Mouse (Mus musculus) liver, postnatal 0 days (tissue): ENCODE measurements around the gene Gm21887. TPM values are rescaled to one million over a fixed set of nuclear protein-coding genes. Genes with fewer than 3 reads are reported as not detected.
"Not testable (repeated sequence)": the region's sequence is repeated elsewhere in the genome, so short reads cannot be mapped to it uniquely, and the experiment has no call there.

Source experiments
- ATAC-seq: fragments of 200-750 bp; cut with Nextera tagmentation; 2 replicates; pipeline ENCODE4 v1.8.0; 2017; ENCODE audit warnings: mild to moderate bottlenecking, moderate library complexity
- DNase-seq: peaks from one replicate; pipeline ENCODE4 v3.0.0-alpha.2; 2016
- H3K27ac ChIP-seq: fragments of 300-500 bp; sonication (generic); 2 replicates; pipeline ENCODE4 v1.5.1; 2014; ENCODE audit warnings: antibody characterized with exemption, moderate library complexity, mild to moderate bottlenecking, low read depth
- H3K27me3 ChIP-seq: fragments of 300-500 bp; sonication (generic); 2 replicates; pipeline ENCODE4 v1.6.1; 2014; ENCODE audit warnings: low read length, control low read depth, mixed read lengths; ENCODE audit not compliant: insufficient read depth
- H3K36me3 ChIP-seq: fragments of 300-500 bp; sonication (generic); replicated peaks from 2 replicates; pipeline ENCODE4 v1.6.1; 2014; ENCODE audit warnings: mild to moderate bottlenecking, control low read depth, low read length, moderate library complexity, mixed read lengths; ENCODE audit not compliant: insufficient read depth
- H3K4me1 ChIP-seq: fragments of 300-500 bp; sonication (generic); 2 replicates; pipeline ENCODE4 v1.6.1; 2014; ENCODE audit warnings: antibody characterized with exemption, mild to moderate bottlenecking, control low read depth; ENCODE audit not compliant: insufficient read depth
- H3K4me2 ChIP-seq: fragments of 300-500 bp; sonication (generic); 2 replicates; pipeline ENCODE4 v1.6.1; 2014; ENCODE audit warnings: low read depth, mild to moderate bottlenecking, low read length, moderate library complexity, mixed read lengths
- H3K4me3 ChIP-seq: fragments of 300-500 bp; sonication (generic); 2 replicates; pipeline ENCODE4 v1.5.1; 2014; ENCODE audit warnings: low read depth, low read length
- H3K9ac ChIP-seq: fragments of 300-500 bp; sonication (generic); replicated peaks from 2 replicates; pipeline ENCODE4 v1.6.1; 2014; ENCODE audit warnings: mild to moderate bottlenecking, moderate library complexity
- H3K9me3 ChIP-seq: fragments of 300-500 bp; sonication (generic); 2 replicates; pipeline ENCODE4 v1.6.1; 2016; ENCODE audit warnings: mild to moderate bottlenecking, control low read depth, low read length, mixed read lengths
- CTCF ChIP-seq: sonication (generic); IDR thresholded peaks from 2 replicates; pipeline ENCODE4 v1.5.1; 2016; ENCODE audit warnings: antibody characterized with exemption, low read depth
- whole genome bisulfite sequencing: fragments of 180-500 bp; shearing (Covaris S2); extraction: QIAGEN DNeasy Blood & Tissue Kit; methylation state at CpG from one replicate; pipeline ENCODE4 v1.1.7; 2014; ENCODE audit not compliant: insufficient replicate concordance; 5-methylcytosine and 5-hydroxymethylcytosine counted together
- polyA plus RNA-seq: library from polyadenylated mRNA; unstranded; fragments of >200 nt; fragmentation: Nextera tagmentation; extraction: Ambion mirVana; gene quantifications from 2 replicates; pipeline ENCODE4 v1.2.1, GENCODE M21; 2015

The Gm21887 gene
- polyA plus RNA-seq, 1 experiment from 2014 or later: 87.0 TPM

DNA sequence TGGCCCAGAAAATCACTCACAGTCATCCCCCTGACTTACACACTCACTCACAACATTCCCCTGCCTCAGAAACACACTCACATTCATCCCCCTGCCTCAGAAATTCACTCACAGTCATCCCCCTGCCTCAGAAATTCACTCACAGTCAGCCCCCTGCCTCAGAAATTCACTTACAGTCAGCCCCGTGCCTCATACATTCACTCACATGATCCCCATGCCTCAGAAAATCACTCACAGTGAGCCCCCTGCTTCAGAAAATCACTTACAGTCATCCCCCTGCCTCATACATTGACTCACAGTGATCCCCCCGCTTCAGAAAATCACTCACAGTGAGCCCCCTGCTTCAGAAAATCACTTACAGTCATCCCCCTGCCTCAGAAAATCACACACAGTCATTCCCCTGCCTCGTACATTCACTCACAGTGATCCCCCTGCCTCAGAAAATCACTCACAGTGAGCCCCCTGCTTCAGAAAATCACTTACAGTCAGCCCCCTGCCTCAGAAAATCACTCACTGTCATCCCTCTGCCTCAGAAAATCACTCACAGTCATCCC lies 2.7 kb upstream of the Gm21887 start:
- WGBS: 54% methylated on average over 3 of the region's 3 CpGs
- H3K27ac ChIP-seq, H3K4me2 ChIP-seq, H3K9ac ChIP-seq, H3K4me3 ChIP-seq, ATAC-seq, H3K36me3 ChIP-seq, H3K27me3 ChIP-seq, H3K4me1 ChIP-seq: not testable (repeated sequence)
- peak; percentile 17 for DNase-seq
- peaks cover 14% of the 10 kb centered on the region for H3K9me3 ChIP-seq

DNA sequence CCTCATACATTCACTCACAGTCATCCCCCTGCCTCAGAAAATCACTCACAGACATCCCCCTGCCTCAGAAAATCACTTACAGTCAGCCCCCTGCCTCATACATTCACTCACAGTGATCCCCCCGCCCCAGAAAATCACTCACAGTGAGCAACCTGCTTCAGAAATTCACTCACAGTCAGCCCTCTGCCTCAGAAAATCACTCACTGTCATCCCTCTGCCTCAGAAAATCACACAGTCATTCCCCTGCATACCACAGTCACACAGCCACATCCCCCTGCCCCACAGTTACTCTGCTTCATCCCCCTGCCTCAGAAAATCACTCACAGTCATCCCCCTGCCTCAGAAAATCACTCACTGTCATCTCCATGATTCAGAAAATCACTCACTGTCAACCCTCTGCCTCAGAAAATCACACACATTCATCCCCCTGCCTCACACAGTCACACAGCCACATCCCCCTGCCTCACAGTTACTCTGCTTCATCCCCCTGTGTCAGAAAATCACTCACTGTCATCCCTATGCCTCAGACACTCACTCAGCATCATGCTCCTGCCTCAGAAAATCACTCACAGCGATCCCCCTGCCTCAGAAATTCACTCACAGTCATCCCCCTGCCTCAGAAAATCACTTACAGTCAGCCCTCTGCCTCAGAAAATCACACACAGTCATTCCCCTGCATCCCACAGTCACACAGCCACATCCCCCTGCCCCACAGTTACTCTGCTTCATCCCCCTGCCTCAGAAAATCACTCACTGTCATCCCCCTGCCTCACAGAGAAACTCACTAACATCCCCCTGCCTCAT lies 1.9 kb upstream of the Gm21887 start:
- DNase-seq: peak; percentile 26

DNA sequence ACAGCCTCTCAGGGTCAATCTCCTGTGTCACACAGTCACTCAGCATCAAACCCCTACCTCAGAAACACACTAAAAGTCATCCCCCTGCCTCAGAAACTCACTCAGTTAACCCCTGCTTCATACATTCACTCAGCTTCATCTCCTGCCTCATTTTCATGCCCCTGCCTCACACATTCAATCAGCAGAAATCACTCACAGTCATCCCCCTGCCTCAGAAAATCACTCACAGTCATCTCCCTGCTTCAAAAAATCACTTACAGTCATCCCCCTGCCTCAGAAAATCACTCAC lies 1.3 kb upstream of the Gm21887 start:
- H3K4me3 ChIP-seq, ATAC-seq: not testable (repeated sequence)
- DNase-seq: peak; percentile 14

More for the DNA sequence above, 1.9 kb upstream of the Gm21887 start:
- H3K4me1 ChIP-seq, ATAC-seq, H3K9ac ChIP-seq, H3K4me2 ChIP-seq, H3K36me3 ChIP-seq, H3K27me3 ChIP-seq, H3K27ac ChIP-seq, H3K4me3 ChIP-seq: not testable (repeated sequence)
- WGBS: 45% methylated on average over 2 of the region's 2 CpGs
- H3K9me3 ChIP-seq: peaks cover 14% of the 10 kb centered on the region
- TF ChIP-seq CTCF: 0 out of 2 replicates have a peak, but pooled peaks have one; percentile 1

DNA sequence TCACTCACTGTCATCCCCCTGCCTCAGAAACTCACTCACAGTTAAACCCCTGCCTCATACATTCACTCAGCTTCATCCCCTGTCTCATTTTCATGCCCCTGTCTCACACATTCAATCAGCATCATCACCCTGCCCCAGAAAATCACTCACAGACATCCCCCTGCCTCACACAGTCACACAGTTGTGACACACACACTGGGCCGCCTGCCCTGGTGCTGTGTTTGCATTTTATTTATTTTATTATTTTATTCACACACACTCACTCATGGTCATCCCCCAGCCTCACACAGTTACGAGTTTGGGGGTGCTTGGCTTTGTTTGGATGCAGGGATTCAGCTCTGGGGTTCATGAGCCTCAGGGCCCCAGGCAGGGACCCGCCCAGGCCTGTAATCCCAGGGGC lies 875 bp upstream of the Gm21887 start:
- peak overlapping the region; percentile 60; the same call in 1 of the 2 replicates for H3K4me2 ChIP-seq
- WGBS: 31% methylated on average over 3 of the region's 3 CpGs
- peak; percentile 14 for DNase-seq

More for the DNA sequence above, 1.3 kb upstream of the Gm21887 start:
- not testable (repeated sequence) for H3K27ac ChIP-seq, H3K9ac ChIP-seq, H3K4me1 ChIP-seq, H3K36me3 ChIP-seq, H3K27me3 ChIP-seq, H3K4me2 ChIP-seq
- H3K9me3 ChIP-seq: peaks cover 14% of the 10 kb centered on the region

DNA sequence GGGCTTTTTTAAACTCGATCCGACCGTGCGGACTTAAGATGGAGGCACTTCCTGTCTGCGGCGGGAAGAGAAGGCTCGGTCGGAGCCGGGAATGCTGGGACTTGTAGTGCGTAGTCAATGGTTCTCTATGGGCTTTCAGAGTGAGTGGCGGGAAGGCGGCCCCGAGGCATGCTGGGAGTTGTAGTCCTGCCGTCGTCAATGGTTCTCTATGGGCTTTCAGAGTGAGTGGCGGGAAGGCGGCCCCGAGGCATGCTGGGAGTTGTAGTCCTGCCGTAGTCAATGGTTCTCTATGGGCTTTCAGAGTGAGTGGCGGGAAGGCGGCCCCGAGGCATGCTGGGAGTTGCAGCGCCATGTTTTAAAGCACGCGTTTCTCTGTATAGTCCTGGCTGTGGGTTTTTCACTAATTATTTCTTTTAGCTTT lies 352 bp downstream of the Gm21887 start:
- WGBS: 59% methylated on average over 25 of the region's 25 CpGs
- DNase-seq: peak; percentile 96
- H3K4me1 ChIP-seq, H3K27me3 ChIP-seq, H3K36me3 ChIP-seq: not testable (repeated sequence)
- H3K4me2 ChIP-seq: 0 out of 2 replicates have a peak overlapping the region, but pooled peaks have one; percentile 60
- peak overlapping the region; percentile 91 for H3K27ac ChIP-seq
- peak; percentile 95 for ATAC-seq
- H3K4me3 ChIP-seq: peak overlapping the region; percentile 69
- H3K9ac ChIP-seq: peak overlapping the region; percentile 84
- H3K9me3 ChIP-seq: peaks cover 14% of the 10 kb centered on the region

More for the DNA sequence above, 875 bp upstream of the Gm21887 start:
- peaks cover 14% of the 10 kb centered on the region for H3K9me3 ChIP-seq
- not testable (repeated sequence) for H3K27me3 ChIP-seq, H3K4me1 ChIP-seq, ATAC-seq, H3K36me3 ChIP-seq, H3K27ac ChIP-seq, H3K9ac ChIP-seq
- H3K4me3 ChIP-seq: peak overlapping the region; percentile 69; the same call in 1 of the 2 replicates

DNA sequence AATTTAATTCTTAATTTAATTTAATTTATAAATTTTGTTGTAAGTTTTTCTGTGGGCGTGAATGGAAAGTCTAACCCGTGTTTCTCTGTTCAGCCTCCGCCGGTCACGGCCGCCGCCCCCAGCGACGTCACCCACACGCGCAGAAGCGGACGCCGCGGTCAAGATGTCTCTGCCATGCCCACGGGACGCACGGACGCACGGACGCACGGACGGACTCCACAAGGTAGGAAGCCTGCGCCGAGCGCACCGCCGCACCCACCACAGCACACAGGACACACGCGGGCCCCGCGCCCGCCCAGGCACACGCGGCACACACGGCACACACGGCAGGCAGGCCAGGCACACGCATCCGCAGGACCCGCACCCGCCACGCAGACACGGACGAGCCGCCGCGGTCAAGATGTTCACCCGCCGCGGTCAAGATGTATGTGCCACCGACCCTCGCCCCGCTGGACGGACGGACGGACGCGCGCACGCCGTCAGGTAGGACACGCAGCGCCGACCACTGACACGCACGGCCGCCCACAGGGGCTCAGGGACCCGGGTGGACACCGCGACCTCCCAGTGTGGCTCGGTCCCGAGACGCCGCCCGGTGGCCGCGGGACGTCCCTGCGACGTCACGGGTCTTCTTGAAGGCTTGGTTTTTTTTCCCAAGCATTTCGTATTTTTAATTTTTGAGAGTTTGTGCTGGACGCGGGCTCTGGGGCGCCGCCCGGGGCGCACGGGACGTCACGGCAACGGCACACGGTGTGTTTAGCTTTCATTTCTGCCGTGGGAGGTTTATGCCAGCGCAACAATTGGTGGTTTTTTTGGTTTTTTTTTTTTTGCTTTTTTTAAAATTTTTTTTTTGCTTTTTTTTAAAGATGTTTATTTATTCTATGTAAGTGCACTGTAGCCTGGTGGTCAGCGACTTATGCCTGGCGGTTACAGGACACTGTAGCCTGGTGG lies 1.4 kb downstream of the Gm21887 start:
- Histone ChIP-seq H3K4me2 (peak overlapping the region; percentile 54), H3K9me3 (peaks cover 14% of the 10 kb centered on the region), H3K4me3 (peak overlapping the region; percentile 34)
- H3K27ac ChIP-seq, H3K4me1 ChIP-seq, ATAC-seq, H3K9ac ChIP-seq, H3K36me3 ChIP-seq, H3K27me3 ChIP-seq: not testable (repeated sequence)
- DNase-seq: peak; percentile 83
- peak; percentile 52 for TF ChIP-seq CTCF
- 77% methylated on average over 94 of the region's 97 CpGs for WGBS

DNA sequence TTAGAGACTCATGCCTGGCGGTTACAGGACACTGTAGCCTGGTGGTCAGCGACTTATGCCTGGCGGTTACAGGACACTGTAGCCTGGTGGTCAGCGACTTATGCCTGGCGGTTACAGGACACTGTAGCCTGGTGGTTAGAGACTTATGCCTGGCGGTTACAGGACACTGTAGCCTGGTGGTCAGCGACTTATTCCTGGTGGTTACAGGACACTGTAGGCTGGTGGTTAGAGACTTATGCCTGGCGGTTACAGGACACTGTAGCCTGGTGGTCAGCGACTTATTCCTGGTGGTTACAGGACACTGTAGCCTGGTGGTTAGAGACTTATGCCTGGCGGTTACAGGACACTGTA lies 2.0 kb downstream of the Gm21887 start:
- not testable (repeated sequence) for H3K36me3 ChIP-seq, H3K27me3 ChIP-seq, H3K4me1 ChIP-seq, H3K27ac ChIP-seq, H3K4me3 ChIP-seq, ATAC-seq, DNase-seq, H3K4me2 ChIP-seq, H3K9ac ChIP-seq
- H3K9me3 ChIP-seq: peaks cover 14% of the 10 kb centered on the region
- 89% methylated on average over 8 of the region's 10 CpGs for WGBS

DNA sequence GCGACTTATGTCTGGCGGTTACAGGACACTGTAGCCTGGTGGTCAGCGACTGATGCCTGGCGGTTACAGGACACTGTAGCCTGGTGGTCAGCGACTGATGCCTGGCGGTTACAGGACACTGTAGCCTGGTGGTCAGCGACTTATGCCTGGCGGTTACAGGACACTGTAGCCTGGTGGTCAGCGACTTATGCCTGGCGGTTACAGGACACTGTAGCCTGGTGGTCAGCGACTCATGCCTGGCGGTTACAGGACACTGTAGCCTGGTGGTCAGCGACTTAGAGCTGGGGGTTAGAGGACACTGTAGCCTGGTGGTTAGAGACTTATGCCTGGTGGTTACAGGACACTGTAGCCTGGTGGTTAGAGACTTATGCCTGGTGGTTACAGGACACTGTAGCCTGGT lies 4.0 kb downstream of the Gm21887 start:
- not testable (repeated sequence) for H3K4me2 ChIP-seq, H3K9ac ChIP-seq, DNase-seq, H3K27ac ChIP-seq, H3K36me3 ChIP-seq, H3K27me3 ChIP-seq, H3K4me1 ChIP-seq, H3K4me3 ChIP-seq, ATAC-seq
- WGBS: 76% methylated on average over 11 of the region's 13 CpGs
- H3K9me3 ChIP-seq: peaks cover 14% of the 10 kb centered on the region

DNA sequence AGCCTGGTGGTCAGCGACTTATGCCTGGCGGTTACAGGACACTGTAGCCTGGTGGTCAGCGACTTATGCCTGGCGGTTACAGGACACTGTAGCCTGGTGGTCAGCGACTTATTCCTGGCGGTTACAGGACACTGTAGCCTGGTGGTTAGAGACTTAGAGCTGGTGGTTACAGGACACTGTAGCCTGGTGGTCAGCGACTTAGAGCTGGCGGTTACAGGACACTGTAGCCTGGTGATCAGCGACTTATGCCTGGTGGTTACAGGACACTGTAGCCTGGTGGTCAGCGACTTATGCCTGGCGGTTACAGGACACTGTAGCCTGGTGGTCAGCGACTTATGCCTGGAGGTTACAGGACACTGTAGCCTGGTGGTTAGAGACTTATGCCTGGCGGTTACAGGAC lies 4.6 kb downstream of the Gm21887 start:
- H3K9me3 ChIP-seq: peaks cover 20% of the 10 kb centered on the region
- not testable (repeated sequence) for H3K4me2 ChIP-seq, H3K4me3 ChIP-seq, DNase-seq, H3K27ac ChIP-seq, H3K9ac ChIP-seq, H3K27me3 ChIP-seq, ATAC-seq, H3K4me1 ChIP-seq
- peaks cover 15% of the 10 kb centered on the region for H3K36me3 ChIP-seq
- 95% methylated on average over 12 of the region's 13 CpGs for WGBS
